Mouse (Mus musculus): Measurements from ENCODE around the gene Prkag1. TPM values are rescaled to one million over a fixed set of nuclear protein-coding genes. Genes with fewer than 3 reads are reported as not detected.
"Not testable (repeated sequence)": the region's sequence is repeated elsewhere in the genome, so short reads cannot be mapped to it uniquely, and the experiment has no call there.

The Prkag1 gene
- polyA plus RNA-seq, 1 experiment from 2014 or later: 59.0 TPM

DNA sequence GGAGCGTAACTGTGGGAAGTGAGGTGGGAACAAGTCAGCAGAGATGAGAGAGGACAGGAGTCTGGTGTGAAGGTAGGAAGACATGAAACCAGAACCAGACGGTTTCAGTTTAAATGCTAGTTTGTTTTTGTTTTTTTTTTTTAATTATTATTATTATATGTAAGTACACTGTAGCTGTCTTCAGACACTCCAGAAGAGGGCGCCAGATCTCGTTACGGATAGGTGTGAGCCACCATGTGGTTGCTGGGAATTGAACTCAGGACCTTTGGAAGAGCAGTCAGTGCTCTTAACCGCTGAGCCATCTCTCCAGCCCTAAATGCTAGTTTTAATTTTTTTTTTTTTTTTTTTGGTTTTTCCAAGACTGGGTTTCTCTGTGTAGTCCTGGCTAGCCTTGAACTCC lies 21.1 kb downstream of the Prkag1 start:
- peaks cover 24% of the 10 kb centered on the region for H3K4me1 ChIP-seq (replicated peaks; ENCODE audit: control insufficient read depth, insufficient read depth, low read length)
- H3K27ac ChIP-seq; H3K4me2 ChIP-seq (replicated peaks); H3K9ac ChIP-seq; H3K9me3 ChIP-seq (ENCODE audit: control insufficient read depth, low read length); H3K4me3 ChIP-seq (replicated peaks; ENCODE audit: low read length); ATAC-seq (ENCODE audit: low FRiP score); DNase-seq (ENCODE audit: low spot score): not testable (repeated sequence)
- peaks cover 59% of the 10 kb centered on the region for H3K27me3 ChIP-seq (ENCODE audit: control insufficient read depth, insufficient read depth, low read length)
- 75% methylated on average over 6 of the region's 6 CpGs for WGBS
- peaks cover 29% of the 10 kb centered on the region for H3K36me3 ChIP-seq (replicated peaks; ENCODE audit: control insufficient read depth, insufficient read depth)

DNA sequence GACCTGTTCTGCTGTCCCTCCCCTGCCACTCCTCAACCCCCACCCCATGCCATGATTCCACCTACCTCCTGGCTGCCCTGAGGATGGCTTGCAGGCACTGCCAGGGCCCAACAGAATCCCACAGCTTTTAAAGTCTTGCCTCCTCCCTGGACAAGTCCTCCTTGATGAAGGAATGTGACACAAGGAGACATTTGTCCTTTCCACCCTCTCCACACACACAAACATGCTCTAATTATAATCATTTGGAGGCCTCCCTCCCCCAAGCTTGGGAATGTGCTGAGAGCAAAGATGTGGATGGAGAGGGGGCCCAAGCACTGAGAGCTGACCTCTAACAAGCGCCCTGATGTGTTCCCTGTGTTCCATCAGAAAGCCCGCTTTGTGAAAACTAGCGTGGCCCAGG lies 21.9 kb downstream of the Prkag1 start, which contains the start of gene Ddn:
Gene Ddn (minus strand): TSS at position 101 of the 400 bp plus-strand sequence.
- H3K4me3 ChIP-seq (replicated peaks; ENCODE audit: low read length): peak within 1 kb of the TSS; percentile 44; the same call in 1 of the 2 replicates
- peaks cover 26% of the 10 kb centered on the region for H3K36me3 ChIP-seq (replicated peaks; ENCODE audit: control insufficient read depth, insufficient read depth)
- no peak within 1 kb of the TSS for H3K27ac ChIP-seq
- 39% methylated on average over 3 of the region's 3 CpGs for WGBS
- peak within 1 kb of the TSS; percentile 40 for H3K9ac ChIP-seq
- ATAC-seq (ENCODE audit: low FRiP score) (no peak), DNase-seq (ENCODE audit: low spot score) (no peak)
- H3K9me3 ChIP-seq (ENCODE audit: control insufficient read depth, low read length): no peaks in the 10 kb centered on the region
- H3K27me3 ChIP-seq (ENCODE audit: control insufficient read depth, insufficient read depth, low read length): peaks cover 67% of the 10 kb centered on the region
- peak within 1 kb of the TSS; percentile 79 for H3K4me2 ChIP-seq (replicated peaks)
- peaks cover 29% of the 10 kb centered on the region for H3K4me1 ChIP-seq (replicated peaks; ENCODE audit: control insufficient read depth, insufficient read depth, low read length)

DNA sequence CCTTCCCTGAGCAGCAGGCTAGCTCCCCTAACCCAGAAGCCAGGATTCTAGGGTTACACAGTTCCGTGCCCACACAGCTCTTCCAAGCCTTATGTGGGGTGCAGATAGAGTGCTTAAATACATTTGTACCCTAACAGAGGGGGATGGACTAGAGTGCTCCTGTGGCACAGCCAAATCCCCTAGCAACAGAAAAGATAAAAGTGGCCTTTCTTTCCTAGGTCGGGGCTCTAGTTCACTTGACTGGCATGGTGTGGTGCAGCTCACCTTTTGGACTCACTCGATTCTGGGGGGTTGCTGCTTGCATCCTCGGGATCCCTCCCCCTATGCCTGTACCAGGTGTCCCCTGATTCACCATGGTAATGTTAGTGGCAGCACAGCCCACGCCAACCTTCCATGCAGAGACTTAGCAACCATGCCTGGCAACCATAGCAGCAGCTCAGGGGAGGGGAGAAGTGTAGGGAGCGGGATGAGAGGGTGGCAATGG lies 22.6 kb downstream of the Prkag1 start:
- WGBS: 7% methylated on average over 6 of the region's 6 CpGs
- H3K27me3 ChIP-seq (ENCODE audit: control insufficient read depth, insufficient read depth, low read length): peaks cover 72% of the 10 kb centered on the region
- ATAC-seq (ENCODE audit: low FRiP score): no peak
- H3K27ac ChIP-seq: no peak overlapping the region
- H3K36me3 ChIP-seq (replicated peaks; ENCODE audit: control insufficient read depth, insufficient read depth): peaks cover 20% of the 10 kb centered on the region
- no peak for DNase-seq (ENCODE audit: low spot score)
- peaks cover 29% of the 10 kb centered on the region for H3K4me1 ChIP-seq (replicated peaks; ENCODE audit: control insufficient read depth, insufficient read depth, low read length)
- H3K9ac ChIP-seq: peak overlapping the region; percentile 40; the same call in 1 of the 2 replicates
- peak overlapping the region; percentile 44; the same call in 1 of the 2 replicates for H3K4me3 ChIP-seq (replicated peaks; ENCODE audit: low read length)
- H3K9me3 ChIP-seq (ENCODE audit: control insufficient read depth, low read length): no peaks in the 10 kb centered on the region
- H3K4me2 ChIP-seq (replicated peaks): peak overlapping the region; percentile 79

DNA sequence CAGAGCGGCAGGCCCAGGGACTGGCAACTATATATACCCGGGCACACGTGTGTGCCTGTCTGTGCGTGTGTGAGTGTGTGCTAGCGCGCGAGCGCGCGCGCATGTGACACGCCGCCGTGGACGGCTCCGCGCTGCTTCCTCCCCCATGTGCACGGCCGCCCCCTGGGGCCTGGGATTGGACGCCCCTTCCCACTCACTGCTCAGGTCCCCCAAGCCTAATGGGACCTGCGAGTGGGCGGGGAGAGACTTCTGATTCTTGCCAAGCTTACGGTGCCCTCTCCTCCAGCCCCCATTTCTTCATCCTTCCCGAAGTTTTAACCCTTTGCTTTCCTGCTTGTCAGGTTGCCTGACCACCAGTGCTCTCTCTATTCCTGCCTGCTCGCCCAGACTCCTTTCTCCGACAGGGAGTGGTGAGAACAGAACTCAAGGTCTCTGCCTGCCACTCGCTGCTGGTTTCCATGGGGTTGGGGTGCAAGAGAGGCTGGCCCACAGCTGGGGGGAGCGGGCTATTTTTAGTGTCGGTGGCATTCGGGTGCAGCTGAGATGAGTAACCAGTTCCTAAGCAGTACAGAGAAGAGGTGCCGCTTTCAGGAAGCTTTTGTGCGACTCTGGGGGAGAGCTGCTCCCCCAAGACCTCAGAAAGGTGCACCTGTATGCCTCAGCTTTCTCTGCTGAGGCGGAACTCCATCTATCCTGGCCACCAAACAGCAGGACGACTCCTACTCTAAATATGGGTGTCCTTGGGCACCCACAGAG lies 23.2 kb downstream of the Prkag1 start:
- ATAC-seq (ENCODE audit: low FRiP score): peak; percentile 58; the same call in 1 of the 2 replicates
- H3K27ac ChIP-seq: no peak overlapping the region
- peaks cover 14% of the 10 kb centered on the region for H3K36me3 ChIP-seq (replicated peaks; ENCODE audit: control insufficient read depth, insufficient read depth)
- DNase-seq (ENCODE audit: low spot score): no peak
- peak overlapping the region; percentile 79 for H3K4me2 ChIP-seq (replicated peaks)
- no peaks in the 10 kb centered on the region for H3K9me3 ChIP-seq (ENCODE audit: control insufficient read depth, low read length)
- H3K4me1 ChIP-seq (replicated peaks; ENCODE audit: control insufficient read depth, insufficient read depth, low read length): peaks cover 29% of the 10 kb centered on the region
- peak overlapping the region; percentile 44 for H3K4me3 ChIP-seq (replicated peaks; ENCODE audit: low read length)
- peak overlapping the region; percentile 40 for H3K9ac ChIP-seq
- under 1% methylated on average over 34 of the region's 34 CpGs for WGBS
- peaks cover 79% of the 10 kb centered on the region for H3K27me3 ChIP-seq (ENCODE audit: control insufficient read depth, insufficient read depth, low read length)

DNA sequence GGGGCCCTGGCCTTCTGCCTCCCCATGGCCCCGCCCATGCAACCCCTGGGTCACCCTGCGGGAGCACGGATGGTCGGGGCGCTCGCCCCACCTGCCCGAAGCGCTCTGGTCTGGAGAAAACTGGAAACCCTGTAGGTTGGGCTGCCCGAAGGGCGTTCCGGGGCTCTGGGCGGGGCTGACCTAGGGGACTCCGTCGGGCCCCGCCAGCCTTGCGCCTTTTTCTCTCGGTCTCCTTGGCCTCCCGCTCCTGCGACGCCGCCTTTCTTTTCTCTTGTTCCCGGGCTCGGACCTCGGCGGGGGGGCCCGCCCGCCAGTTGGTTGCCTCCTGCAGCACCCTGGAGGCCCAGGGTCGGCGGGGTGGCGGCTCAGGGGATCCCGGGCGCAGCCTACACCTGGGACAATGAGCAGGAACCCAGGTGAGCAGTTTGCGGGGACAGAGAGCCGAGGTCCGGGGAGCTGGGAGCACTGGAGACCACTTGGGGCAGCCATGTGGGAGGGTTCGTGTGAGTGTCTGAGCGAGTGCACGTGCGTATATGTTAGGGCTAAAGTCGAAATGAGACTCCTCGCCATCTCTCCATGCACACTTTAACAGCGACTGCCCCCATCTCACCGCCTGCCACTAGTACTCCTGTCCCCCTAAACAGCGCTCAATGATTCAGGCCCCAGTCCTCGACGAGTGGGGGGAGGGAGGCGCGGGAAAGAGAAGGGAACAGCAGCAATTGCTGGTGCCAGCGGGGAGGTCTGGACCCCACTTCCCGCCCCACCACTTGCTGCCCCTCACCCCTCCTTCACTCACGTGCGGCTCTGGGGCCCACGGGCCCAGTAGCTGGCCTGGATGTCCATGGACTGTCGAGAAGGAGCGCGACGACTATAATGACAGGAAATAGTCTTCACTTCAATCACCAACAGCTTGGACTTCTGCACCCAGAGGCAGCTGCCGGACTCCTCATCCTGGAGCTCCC lies 24.2 kb downstream of the Prkag1 start:
- peaks cover 29% of the 10 kb centered on the region for H3K4me1 ChIP-seq (replicated peaks; ENCODE audit: control insufficient read depth, insufficient read depth, low read length)
- DNase-seq (ENCODE audit: low spot score): no peak
- H3K4me3 ChIP-seq (replicated peaks; ENCODE audit: low read length): peak overlapping the region; percentile 44
- H3K36me3 ChIP-seq (replicated peaks; ENCODE audit: control insufficient read depth, insufficient read depth): peaks cover 4% of the 10 kb centered on the region; the same call in 1 of the 2 replicates
- H3K4me2 ChIP-seq (replicated peaks): peak overlapping the region; percentile 79
- 0 out of 2 replicates have a peak overlapping the region, but pooled peaks have one; percentile 28 for H3K9ac ChIP-seq
- H3K27ac ChIP-seq: no peak overlapping the region
- peaks cover 88% of the 10 kb centered on the region for H3K27me3 ChIP-seq (ENCODE audit: control insufficient read depth, insufficient read depth, low read length)
- no peaks in the 10 kb centered on the region for H3K9me3 ChIP-seq (ENCODE audit: control insufficient read depth, low read length)
- no peak for ATAC-seq (ENCODE audit: low FRiP score)
- under 1% methylated on average over 57 of the region's 58 CpGs for WGBS

DNA sequence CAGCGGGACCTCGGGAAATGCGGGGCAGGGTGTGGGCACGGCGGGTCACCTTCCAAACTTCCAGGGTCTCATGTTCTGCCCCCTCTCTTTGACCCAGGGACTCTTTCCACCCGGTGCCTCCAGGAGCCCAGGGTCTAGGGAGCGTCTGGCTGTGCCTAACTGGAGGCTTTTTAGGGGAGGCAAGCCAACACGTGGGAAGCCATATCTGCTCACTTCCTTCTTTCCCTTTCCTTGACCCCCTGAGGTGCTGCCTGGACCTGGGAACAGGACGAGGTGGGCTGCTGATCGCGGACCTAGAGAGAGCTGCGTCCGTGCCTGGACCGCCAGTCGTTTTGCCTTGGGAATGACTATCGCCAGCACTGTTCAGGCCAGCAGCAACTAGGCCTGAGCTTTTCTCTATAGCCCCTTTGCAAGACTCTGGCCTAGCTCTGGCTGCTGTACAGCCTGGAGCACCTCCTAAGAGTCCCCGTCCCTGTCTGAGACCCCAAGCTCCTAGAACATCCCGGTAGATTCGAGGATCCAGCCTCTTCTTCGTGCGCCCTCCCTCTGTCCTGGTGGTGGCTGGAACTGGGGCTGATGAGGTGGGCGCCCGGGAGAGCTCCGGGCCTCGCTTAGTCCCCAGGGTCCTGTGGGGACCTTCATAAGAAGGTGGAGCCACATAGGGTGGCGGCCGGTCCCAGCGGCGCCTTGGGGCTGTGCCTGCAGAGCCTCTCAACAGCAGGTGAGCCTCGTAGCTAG lies 25.1 kb downstream of the Prkag1 start:
- H3K27ac ChIP-seq: no peak overlapping the region
- H3K4me2 ChIP-seq (replicated peaks): peak overlapping the region; percentile 79
- no peaks in the 10 kb centered on the region for H3K36me3 ChIP-seq (replicated peaks; ENCODE audit: control insufficient read depth, insufficient read depth)
- H3K4me1 ChIP-seq (replicated peaks; ENCODE audit: control insufficient read depth, insufficient read depth, low read length): peaks cover 29% of the 10 kb centered on the region
- WGBS: 3% methylated on average over 30 of the region's 30 CpGs
- DNase-seq (ENCODE audit: low spot score): no peak
- H3K9me3 ChIP-seq (ENCODE audit: control insufficient read depth, low read length): no peaks in the 10 kb centered on the region
- H3K27me3 ChIP-seq (ENCODE audit: control insufficient read depth, insufficient read depth, low read length): peaks cover 97% of the 10 kb centered on the region
- H3K9ac ChIP-seq: peak overlapping the region; percentile 28; the same call in 1 of the 2 replicates
- no peak for ATAC-seq (ENCODE audit: low FRiP score)
- peak overlapping the region; percentile 44 for H3K4me3 ChIP-seq (replicated peaks; ENCODE audit: low read length)

DNA sequence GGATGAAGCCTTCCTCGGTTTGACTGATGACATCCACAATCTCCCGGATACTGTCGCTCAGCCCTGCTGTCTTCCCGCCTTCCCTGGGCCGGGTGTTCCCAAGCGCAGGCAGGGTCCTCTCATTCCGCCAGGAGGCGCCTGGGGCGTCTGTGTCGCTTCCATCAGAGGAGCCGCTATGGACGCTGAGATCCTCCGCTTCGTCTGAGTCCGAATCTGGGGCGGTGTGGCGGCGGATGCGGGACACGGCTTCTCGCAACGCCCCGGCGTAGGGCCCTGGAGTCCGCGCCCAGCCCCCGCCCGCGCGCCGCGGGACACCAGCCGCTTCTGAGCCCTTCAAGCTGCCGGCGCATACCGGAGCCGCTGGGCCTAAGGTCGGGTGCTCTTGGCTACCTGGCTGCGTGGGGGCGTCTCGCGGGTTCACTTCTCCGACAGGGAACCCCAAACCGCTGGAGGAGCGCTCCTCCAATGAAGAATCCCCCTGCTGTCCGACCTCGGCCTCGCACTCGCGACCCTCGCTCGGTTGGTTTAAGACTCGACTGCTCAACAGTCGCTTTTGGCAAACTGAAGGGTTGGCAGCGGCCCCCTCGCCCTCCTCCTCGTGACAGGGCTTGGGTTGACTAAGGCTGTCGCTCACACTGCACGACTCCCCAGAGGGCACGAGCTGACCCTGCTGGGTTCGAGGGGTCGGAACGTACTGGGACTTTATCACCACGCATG lies 25.8 kb downstream of the Prkag1 start:
- DNase-seq (ENCODE audit: low spot score): peak; percentile 71
- H3K36me3 ChIP-seq (replicated peaks; ENCODE audit: control insufficient read depth, insufficient read depth): no peaks in the 10 kb centered on the region
- peaks cover 99% of the 10 kb centered on the region for H3K27me3 ChIP-seq (ENCODE audit: control insufficient read depth, insufficient read depth, low read length)
- peak overlapping the region; percentile 79 for H3K4me2 ChIP-seq (replicated peaks)
- peaks cover 29% of the 10 kb centered on the region for H3K4me1 ChIP-seq (replicated peaks; ENCODE audit: control insufficient read depth, insufficient read depth, low read length)
- no peak overlapping the region for H3K27ac ChIP-seq
- peak overlapping the region; percentile 61 for H3K9ac ChIP-seq
- H3K9me3 ChIP-seq (ENCODE audit: control insufficient read depth, low read length): no peaks in the 10 kb centered on the region
- H3K4me3 ChIP-seq (replicated peaks; ENCODE audit: low read length): peak overlapping the region; percentile 38
- ATAC-seq (ENCODE audit: low FRiP score): peak; percentile 54
- under 1% methylated on average over 64 of the region's 64 CpGs for WGBS

DNA sequence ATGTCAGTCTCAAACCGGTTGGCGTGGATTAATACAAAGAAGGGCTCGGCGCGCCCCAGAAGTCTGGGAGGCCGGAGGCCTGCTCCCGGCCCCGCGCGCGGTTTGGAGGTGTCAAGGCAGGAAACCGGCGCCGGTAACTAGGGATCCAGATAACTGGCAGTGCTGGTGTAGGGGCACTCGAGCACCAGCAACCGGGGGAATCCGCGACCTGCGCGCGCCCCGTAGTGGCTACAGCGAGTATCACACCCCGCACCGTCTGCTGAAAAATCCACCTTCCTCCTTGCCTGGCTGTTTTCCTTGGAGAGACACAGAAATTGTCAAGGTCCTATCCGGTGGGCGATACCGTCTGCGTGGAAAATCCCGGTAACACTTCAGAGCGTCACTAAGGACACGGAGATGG lies 27.3 kb downstream of the Prkag1 start:
- peaks cover 99% of the 10 kb centered on the region for H3K27me3 ChIP-seq (ENCODE audit: control insufficient read depth, insufficient read depth, low read length)
- peak overlapping the region; percentile 41 for H3K4me2 ChIP-seq (replicated peaks)
- WGBS: 1% methylated on average over 32 of the region's 32 CpGs
- DNase-seq (ENCODE audit: low spot score) (peak; percentile 87), ATAC-seq (ENCODE audit: low FRiP score) (peak; percentile 54; the same call in 1 of the 2 replicates)
- H3K9ac ChIP-seq: no peak overlapping the region
- H3K36me3 ChIP-seq (replicated peaks; ENCODE audit: control insufficient read depth, insufficient read depth): no peaks in the 10 kb centered on the region
- peaks cover 29% of the 10 kb centered on the region for H3K4me1 ChIP-seq (replicated peaks; ENCODE audit: control insufficient read depth, insufficient read depth, low read length)
- H3K27ac ChIP-seq: no peak overlapping the region
- H3K9me3 ChIP-seq (ENCODE audit: control insufficient read depth, low read length): no peaks in the 10 kb centered on the region
- H3K4me3 ChIP-seq (replicated peaks; ENCODE audit: low read length): no peak overlapping the region
